Mouse (Mus musculus): ENCODE measurements at regions not wholly inside any gene's neighbourhood (a gene's known extent, or its start where the extent isn't known, plus 50 kb on each side); places are given as distances from the start of the nearest gene placed in this dataset.
"Not testable (repeated sequence)": the region's sequence is repeated elsewhere in the genome, so short reads cannot be mapped to it uniquely, and the experiment has no call there.

- H3K27me3 ChIP-seq, result no peaks in the 10 kb centered on the region
- no peak for ATAC-seq (ENCODE audit: low FRiP score, low read depth)
- no peaks in the 10 kb centered on the region for H3K36me3 ChIP-seq
- no peak overlapping the region for H3K4me3 ChIP-seq
- no peak overlapping the region for H3K9ac ChIP-seq
- no peak overlapping the region for H3K4me2 ChIP-seq (replicated peaks)
- H3K4me1 ChIP-seq, result no peaks in the 10 kb centered on the region
- no peaks in the 10 kb centered on the region for H3K9me3 ChIP-seq
- no peak overlapping the region for H3K27ac ChIP-seq
These were observed 169.2 kb upstream of the Hddc2 start for GRCm38 (mm10) chr10:31143856-31144488.

DNA sequence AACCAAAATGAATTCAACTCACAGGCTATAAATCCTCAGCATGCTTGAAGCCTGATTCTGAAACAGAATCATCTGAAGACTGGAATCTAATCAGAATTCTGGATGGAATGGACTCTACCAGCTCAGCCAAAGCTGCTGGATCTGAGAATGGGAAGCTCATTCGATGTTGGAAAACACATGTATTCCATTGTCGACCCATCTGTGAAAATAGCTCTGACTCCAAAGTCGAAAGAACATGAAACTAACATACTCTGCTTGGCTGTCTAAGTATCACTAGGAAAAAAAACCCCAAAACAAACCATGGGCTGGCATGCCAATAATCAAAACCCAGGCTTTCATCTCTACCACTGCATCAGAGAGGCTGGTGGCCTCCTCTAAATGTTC, 168.7 kb upstream of the Hddc2 start:
- Histone ChIP-seq H3K9ac (no peak overlapping the region), H3K27me3 (no peaks in the 10 kb centered on the region), H3K36me3 (no peaks in the 10 kb centered on the region), H3K9me3 (no peaks in the 10 kb centered on the region), H3K4me1 (no peaks in the 10 kb centered on the region), H3K4me2 (replicated peaks) (no peak overlapping the region), H3K4me3 (no peak overlapping the region), H3K27ac (no peak overlapping the region)
- ATAC-seq (ENCODE audit: low FRiP score, low read depth), result no peak
- 79% methylated on average over 3 of the region's 3 CpGs for WGBS

GRCm38 (mm10) chr10:31173169-31173686, 140.0 kb upstream of the Hddc2 start:
- H3K27ac ChIP-seq, result peak overlapping the region; percentile 75
- peaks cover 26% of the 10 kb centered on the region for H3K4me1 ChIP-seq
- no peaks in the 10 kb centered on the region for H3K27me3 ChIP-seq
- no peak overlapping the region for H3K4me3 ChIP-seq
- WGBS, result 28% methylated on average over 15 of the region's 15 CpGs
- H3K9me3 ChIP-seq, result no peaks in the 10 kb centered on the region
- H3K9ac ChIP-seq, result no peak overlapping the region
- no peaks in the 10 kb centered on the region for H3K36me3 ChIP-seq
- ATAC-seq (ENCODE audit: low FRiP score, low read depth), result peak; percentile 89
- peak overlapping the region; percentile 25 for H3K4me2 ChIP-seq (replicated peaks)

GRCm38 (mm10) chr10:31189577-31189976, 123.6 kb upstream of the Hddc2 start:
- H3K4me1 ChIP-seq, result no peaks in the 10 kb centered on the region
- no peak overlapping the region for H3K4me2 ChIP-seq (replicated peaks)
- 31% methylated on average over 1 of the region's 1 CpGs for WGBS
- H3K4me3 ChIP-seq, result no peak overlapping the region
- H3K27me3 ChIP-seq, result no peaks in the 10 kb centered on the region
- no peaks in the 10 kb centered on the region for H3K36me3 ChIP-seq
- H3K9me3 ChIP-seq, result no peaks in the 10 kb centered on the region
- H3K9ac ChIP-seq, result no peak overlapping the region
- ATAC-seq (ENCODE audit: low FRiP score, low read depth), result no peak
- no peak overlapping the region for H3K27ac ChIP-seq

DNA sequence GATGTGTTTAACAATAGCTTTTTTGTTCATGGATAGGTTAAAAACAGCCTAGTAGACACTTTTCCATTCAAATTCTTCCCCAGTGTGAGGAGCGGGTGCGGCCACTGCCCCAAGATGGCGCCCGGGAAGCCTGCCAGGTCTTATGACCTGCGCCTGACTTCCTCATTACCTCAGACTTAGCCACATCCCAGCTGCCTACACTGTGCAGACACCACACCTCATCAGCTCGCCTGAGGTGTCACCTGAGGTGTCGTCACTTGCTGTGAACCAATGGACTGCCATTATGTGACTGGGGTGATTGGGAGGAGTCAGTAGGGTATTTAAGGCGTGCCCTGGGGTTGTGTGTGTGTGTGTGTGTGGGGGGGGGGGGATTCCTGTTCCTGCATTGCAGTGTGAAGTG, 101.0 kb upstream of the Hddc2 start:
- not testable (repeated sequence) for ATAC-seq (ENCODE audit: low FRiP score, low read depth); H3K9ac ChIP-seq; H3K4me2 ChIP-seq (replicated peaks); H3K4me3 ChIP-seq; H3K27me3 ChIP-seq; H3K4me1 ChIP-seq; H3K27ac ChIP-seq; H3K9me3 ChIP-seq; H3K36me3 ChIP-seq
- 85% methylated on average over 8 of the region's 8 CpGs for WGBS

- no peak overlapping the region for H3K9ac ChIP-seq
- no peak for ATAC-seq (ENCODE audit: low FRiP score, low read depth)
- H3K27ac ChIP-seq, result no peak overlapping the region
- H3K4me2 ChIP-seq (replicated peaks), result no peak overlapping the region
- H3K9me3 ChIP-seq, result no peaks in the 10 kb centered on the region
- H3K4me3 ChIP-seq, result no peak overlapping the region
- H3K36me3 ChIP-seq, result no peaks in the 10 kb centered on the region
- no peaks in the 10 kb centered on the region for H3K27me3 ChIP-seq
- H3K4me1 ChIP-seq, result no peaks in the 10 kb centered on the region
- 51% methylated on average over 2 of the region's 2 CpGs for WGBS
These were observed 100.3 kb upstream of the Hddc2 start for GRCm38 (mm10) chr10:31212778-31213454.

GRCm38 (mm10) chr10:31221902-31222301, 91.3 kb upstream of the Hddc2 start:
- Histone ChIP-seq H3K9me3 (no peaks in the 10 kb centered on the region), H3K4me3 (no peak overlapping the region), H3K4me2 (replicated peaks) (no peak overlapping the region), H3K27me3 (no peaks in the 10 kb centered on the region), H3K9ac (no peak overlapping the region), H3K27ac (no peak overlapping the region), H3K4me1 (no peaks in the 10 kb centered on the region), H3K36me3 (no peaks in the 10 kb centered on the region)
- WGBS, result 35% methylated on average over 1 of the region's 1 CpGs
- ATAC-seq (ENCODE audit: low FRiP score, low read depth), result no peak

GRCm38 (mm10) chr10:31229078-31229477, 84.1 kb upstream of the Hddc2 start:
- no peak overlapping the region for H3K4me3 ChIP-seq
- H3K27me3 ChIP-seq, result no peaks in the 10 kb centered on the region
- no peaks in the 10 kb centered on the region for H3K9me3 ChIP-seq
- no peak overlapping the region for H3K9ac ChIP-seq
- ATAC-seq (ENCODE audit: low FRiP score, low read depth), result no peak
- H3K36me3 ChIP-seq, result no peaks in the 10 kb centered on the region
- H3K27ac ChIP-seq, result no peak overlapping the region
- H3K4me2 ChIP-seq (replicated peaks), result no peak overlapping the region
- H3K4me1 ChIP-seq, result no peaks in the 10 kb centered on the region
- WGBS, result 89% methylated on average over 3 of the region's 3 CpGs

- 60% methylated on average over 3 of the region's 3 CpGs for WGBS
- Histone ChIP-seq H3K4me3 (no peak overlapping the region), H3K9me3 (no peaks in the 10 kb centered on the region), H3K4me1 (no peaks in the 10 kb centered on the region), H3K27ac (no peak overlapping the region), H3K9ac (no peak overlapping the region), H3K4me2 (replicated peaks) (no peak overlapping the region), H3K27me3 (no peaks in the 10 kb centered on the region), H3K36me3 (no peaks in the 10 kb centered on the region)
- no peak for ATAC-seq (ENCODE audit: low FRiP score, low read depth)
These were observed 70.7 kb upstream of the Hddc2 start for GRCm38 (mm10) chr10:31242442-31242966.

- Histone ChIP-seq H3K9ac (no peak overlapping the region), H3K36me3 (no peaks in the 10 kb centered on the region), H3K27me3 (no peaks in the 10 kb centered on the region), H3K4me2 (replicated peaks) (no peak overlapping the region), H3K9me3 (no peaks in the 10 kb centered on the region), H3K4me1 (no peaks in the 10 kb centered on the region), H3K27ac (no peak overlapping the region), H3K4me3 (no peak overlapping the region)
- no peak for ATAC-seq (ENCODE audit: low FRiP score, low read depth)
- 65% methylated on average over 8 of the region's 8 CpGs for WGBS
These were observed 60.4 kb upstream of the Hddc2 start for GRCm38 (mm10) chr10:31252584-31253381.

DNA sequence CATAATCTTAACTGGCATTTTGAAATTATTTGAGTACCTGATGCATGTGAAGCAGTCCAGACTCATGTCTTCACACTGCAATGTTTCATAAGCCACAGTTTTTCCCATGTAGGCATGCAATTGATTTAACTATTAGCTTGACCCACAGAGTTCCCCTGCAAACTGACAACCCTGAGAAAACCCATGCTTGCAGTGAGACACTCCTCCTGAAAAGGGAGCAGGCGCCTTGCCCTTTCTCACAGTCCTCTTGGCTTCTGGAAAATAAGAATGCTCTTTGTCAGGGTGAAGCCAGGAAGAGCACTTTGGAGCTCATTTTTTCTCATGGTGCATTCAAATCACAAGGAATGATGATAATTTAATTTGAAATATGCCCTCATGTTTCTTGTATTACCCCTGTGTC, 56.2 kb upstream of the Hddc2 start:
- Histone ChIP-seq H3K9ac (no peak overlapping the region), H3K27ac (no peak overlapping the region), H3K4me3 (no peak overlapping the region), H3K27me3 (no peaks in the 10 kb centered on the region), H3K9me3 (no peaks in the 10 kb centered on the region), H3K4me1 (no peaks in the 10 kb centered on the region), H3K4me2 (replicated peaks) (no peak overlapping the region), H3K36me3 (no peaks in the 10 kb centered on the region)
- ATAC-seq (ENCODE audit: low FRiP score, low read depth), result no peak
- WGBS, result 94% methylated on average over 1 of the region's 1 CpGs

- no peak overlapping the region for H3K9ac ChIP-seq
- no peak overlapping the region for H3K27ac ChIP-seq
- no peak overlapping the region for H3K4me3 ChIP-seq
- no peaks in the 10 kb centered on the region for H3K36me3 ChIP-seq
- 90% methylated on average over 1 of the region's 1 CpGs for WGBS
- H3K4me1 ChIP-seq, result no peaks in the 10 kb centered on the region
- ATAC-seq (ENCODE audit: low FRiP score, low read depth), result no peak
- no peak overlapping the region for H3K4me2 ChIP-seq (replicated peaks)
- H3K9me3 ChIP-seq, result no peaks in the 10 kb centered on the region
- no peaks in the 10 kb centered on the region for H3K27me3 ChIP-seq
These were observed 55.6 kb upstream of the Hddc2 start for GRCm38 (mm10) chr10:31257611-31258010.

All from limb, embryonic 13.5 days (tissue).